Mouse (Mus musculus): ENCODE measurements around the gene Prss35. TPM values are rescaled to one million over a fixed set of nuclear protein-coding genes. Genes with fewer than 3 reads are reported as not detected.

Prss35 gene
- total RNA-seq, 2 experiments from 2014 or later: 97.7 to 108 TPM

- no peak for DNase-seq (ENCODE audit: low spot score in 2 of 2)
These were observed 54.1 kb downstream of the Prss35 start for GRCm38 (mm10) chr9:86797553-86797952.

- no peak for DNase-seq (ENCODE audit: low spot score in 2 of 2)
These were observed 54.7 kb downstream of the Prss35 start for GRCm38 (mm10) chr9:86798129-86798528.

GRCm38 (mm10) chr9:86798686-86799085 is 55.2 kb downstream of the Prss35 start:
- DNase-seq (ENCODE audit: low spot score in 2 of 2): no peak

- DNase-seq (ENCODE audit: low spot score in 2 of 2): no peak
These were observed 55.6 kb downstream of the Prss35 start for GRCm38 (mm10) chr9:86799099-86799498.

GRCm38 (mm10) chr9:86800600-86801163 is 57.2 kb downstream of the Prss35 start:
- DNase-seq (ENCODE audit: low spot score in 2 of 2): no peak

Other genes with a start within 250 kb of the Prss35 start
- gene Pgm3, start 171.8 kb upstream of the Prss35 start, total RNA-seq (2021): 10 to 100 TPM; 36.3 to 38.5 TPM
- 10 to 100 TPM; 14.2 to 15.1 TPM for gene Rwdd2a, start 171.7 kb upstream of the Prss35 start, total RNA-seq (2021)
- gene Me1, start 47.7 kb upstream of the Prss35 start, total RNA-seq (2021): 100 to 1,000 TPM; 339 to 341 TPM
- 10 to 100 TPM; 33.1 to 36.8 TPM for gene Snap91, start 137.0 kb downstream of the Prss35 start, total RNA-seq (2021)